Mouse (Mus musculus): Measurements from ENCODE around the gene 2310007B03Rik.
A peak's percentile ranks its signal among the peaks of the same experiment; 100 is the strongest.

2310007B03Rik gene

DNA sequence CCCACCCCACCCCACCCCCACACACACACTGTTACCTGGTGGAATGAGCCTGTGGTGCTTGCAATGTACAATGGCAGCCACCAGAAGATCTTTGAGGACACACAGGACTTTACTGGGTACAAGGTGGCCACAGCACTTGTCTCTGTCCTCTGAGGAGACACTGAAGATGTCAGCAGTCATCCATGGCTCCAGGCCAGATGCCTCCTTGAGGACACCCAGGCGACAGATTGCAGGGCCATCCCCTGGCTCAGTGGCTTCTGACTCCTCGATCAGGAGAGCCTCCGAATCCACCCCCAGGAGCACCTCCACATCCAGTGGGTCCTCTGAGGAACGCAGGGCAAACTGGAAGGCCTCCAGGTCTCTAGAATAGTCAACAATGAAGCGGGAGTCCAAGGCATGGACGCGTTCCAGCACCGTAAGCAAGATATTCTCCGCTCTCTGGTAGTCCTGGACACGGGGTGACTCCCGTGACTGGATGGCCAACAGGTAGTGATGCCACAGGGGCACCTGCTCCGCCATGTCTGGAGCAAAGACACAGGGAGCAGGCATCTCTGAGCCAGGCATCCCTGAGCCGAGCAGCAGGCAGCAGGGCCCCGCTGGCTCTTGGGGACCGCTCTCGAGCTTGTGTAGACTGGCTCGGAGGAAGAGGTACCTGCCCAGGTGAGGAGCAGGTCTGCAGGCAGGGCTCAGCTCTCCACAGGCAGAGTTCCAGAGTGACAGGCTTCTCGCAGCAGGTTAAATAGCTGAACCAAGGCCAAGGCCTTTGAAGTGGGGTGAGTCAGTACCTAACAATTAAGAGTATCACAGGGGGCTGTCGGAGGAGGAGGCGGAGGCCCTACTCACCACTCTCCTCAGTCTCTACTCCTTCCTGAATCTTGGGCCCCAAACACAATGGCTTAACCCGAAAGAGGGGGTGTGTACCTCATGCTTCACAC lies 915 bp downstream of the 2310007B03Rik start:
- DNase-seq, result peak; percentile 11

- peak; percentile 17 for DNase-seq
Observed at GRCm38 (mm10) chr1:93158916-93159315, 1.8 kb downstream of the 2310007B03Rik start.

DNA sequence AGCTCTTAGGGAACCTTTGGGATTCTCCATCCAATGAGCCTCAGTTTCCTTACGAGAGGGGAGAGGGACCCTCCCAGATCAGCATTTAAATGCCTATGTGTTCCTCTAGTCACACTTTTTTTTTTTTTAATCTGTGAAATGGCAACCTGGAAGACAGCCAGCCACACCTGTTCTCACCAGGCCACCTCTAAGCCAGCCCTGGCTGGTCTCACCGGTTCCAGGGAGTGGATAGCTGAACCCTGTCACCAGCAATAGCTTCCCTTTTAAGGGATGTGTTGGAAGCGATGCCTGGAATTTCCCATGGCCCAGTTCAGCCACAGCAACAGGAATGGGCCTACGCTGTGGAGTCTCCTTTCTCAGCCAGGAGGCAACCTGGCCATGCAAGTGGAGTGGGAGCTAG lies 3.2 kb downstream of the 2310007B03Rik start:
- peak; percentile 59 for DNase-seq

GRCm38 (mm10) chr1:93150907-93151661 lies 9.7 kb downstream of the 2310007B03Rik start:
- DNase-seq, result no peak

GRCm38 (mm10) chr1:93144176-93144575 lies 16.6 kb downstream of the 2310007B03Rik start:
- DNase-seq, result no peak

DNA sequence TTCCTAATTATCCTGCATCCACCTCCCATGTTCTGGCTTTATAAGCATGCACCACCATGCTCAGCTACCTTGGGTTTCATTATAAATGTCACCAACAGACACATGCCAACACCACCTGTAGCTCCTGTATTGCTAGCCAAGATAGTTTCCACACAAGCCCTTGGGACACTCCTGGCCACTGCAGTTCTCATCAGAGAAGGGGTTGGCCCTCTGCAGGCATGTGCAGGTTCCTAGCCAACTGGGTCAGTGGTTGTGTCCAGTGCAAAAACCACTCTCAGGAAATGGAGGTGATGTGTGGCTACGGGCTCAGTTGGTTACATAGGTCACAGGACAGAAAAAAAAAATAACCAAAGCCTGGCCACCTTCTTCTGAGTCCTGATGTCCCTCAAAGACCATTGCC lies 17.9 kb downstream of the 2310007B03Rik start:
- DNase-seq, result no peak

- no peak for DNase-seq
Observed at GRCm38 (mm10) chr1:93139713-93140112, 21.0 kb downstream of the 2310007B03Rik start.

GRCm38 (mm10) chr1:93138534-93138933 lies 22.2 kb downstream of the 2310007B03Rik start:
- peak; percentile 82 for DNase-seq

GRCm38 (mm10) chr1:93135036-93135526 lies 25.7 kb downstream of the 2310007B03Rik start, which contains the start of gene Agxt:
TSS of gene Agxt (plus strand) at chr1:93135240.
- DNase-seq, result no peak

GRCm38 (mm10) chr1:93132676-93133075 lies 28.1 kb downstream of the 2310007B03Rik start:
- DNase-seq, result no peak

GRCm38 (mm10) chr1:93130242-93130983 lies 30.3 kb downstream of the 2310007B03Rik start:
- peak; percentile 30 for DNase-seq

DNA sequence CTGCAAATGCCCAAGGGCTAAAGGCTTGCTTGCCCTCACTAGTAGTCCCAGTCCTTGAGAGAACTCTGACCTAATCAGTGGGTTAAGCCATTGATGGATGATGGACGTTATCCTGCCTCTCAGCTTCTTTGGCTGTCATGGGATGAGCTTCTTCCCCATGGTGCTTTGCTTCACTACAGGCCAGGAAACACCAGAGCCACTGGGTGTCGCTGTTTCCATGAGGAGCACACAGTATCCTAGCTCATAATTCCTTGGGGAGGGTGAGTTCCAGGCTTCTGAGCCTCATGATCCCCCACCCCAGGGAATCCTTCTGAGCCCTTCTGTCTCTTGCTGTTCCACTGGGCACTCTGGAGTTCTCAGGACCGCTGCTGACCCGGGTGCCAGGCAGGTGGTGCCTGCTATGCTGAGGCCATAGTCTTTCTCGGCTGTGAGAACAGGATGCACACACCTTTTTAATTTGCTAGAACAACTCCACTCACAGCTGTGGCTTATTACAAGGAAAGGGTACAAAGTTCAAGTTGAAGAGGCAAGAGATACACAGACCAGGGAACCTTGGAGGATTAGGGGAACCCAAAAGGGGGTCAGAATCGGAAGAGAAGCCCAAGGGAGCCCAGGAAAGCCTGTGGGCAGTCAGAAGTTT lies 31.9 kb downstream of the 2310007B03Rik start:
- peak; percentile 63 for DNase-seq

DNA sequence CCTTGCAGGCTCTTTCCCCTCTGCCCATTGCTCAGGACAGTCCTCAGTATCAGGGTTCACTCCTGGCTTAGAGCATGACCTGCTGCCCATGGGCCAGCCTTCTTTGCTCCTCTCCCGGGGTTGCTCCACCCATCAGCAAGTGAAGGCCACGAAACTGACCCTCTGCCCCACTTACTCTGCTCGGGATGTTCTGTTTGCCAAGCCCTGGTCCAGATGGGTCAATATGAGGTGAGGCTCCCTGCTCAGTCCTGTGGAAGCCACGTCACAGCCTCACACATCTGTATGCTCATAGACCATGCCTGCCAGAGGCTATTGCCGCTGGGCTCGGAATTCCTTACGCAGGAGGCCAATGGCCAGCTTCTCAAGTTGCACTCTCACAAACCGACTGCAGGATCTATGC lies 32.5 kb downstream of the 2310007B03Rik start:
- DNase-seq, result no peak

GRCm38 (mm10) chr1:93125256-93125655 lies 35.5 kb downstream of the 2310007B03Rik start:
- peak; percentile 17 for DNase-seq

DNA sequence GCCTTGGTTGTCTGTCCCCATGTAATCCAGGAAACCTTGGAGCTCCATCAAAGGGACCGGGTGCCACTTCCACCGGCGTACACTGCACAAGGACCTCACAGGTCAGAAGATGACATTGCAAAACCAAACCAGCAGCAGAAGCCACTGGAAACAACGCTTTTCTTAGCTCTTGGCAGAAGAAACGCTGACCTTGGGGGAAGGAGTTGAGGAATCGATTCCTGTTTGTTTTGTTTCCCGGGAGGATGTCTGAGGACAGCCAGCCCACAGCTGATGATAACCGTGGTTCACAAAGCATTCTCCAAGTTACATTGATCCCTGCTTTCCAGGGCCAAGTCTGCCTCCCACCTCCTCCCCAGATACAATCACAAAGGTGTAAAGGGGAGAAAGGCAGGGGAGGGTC lies 36.7 kb downstream of the 2310007B03Rik start:
- no peak for DNase-seq

DNA sequence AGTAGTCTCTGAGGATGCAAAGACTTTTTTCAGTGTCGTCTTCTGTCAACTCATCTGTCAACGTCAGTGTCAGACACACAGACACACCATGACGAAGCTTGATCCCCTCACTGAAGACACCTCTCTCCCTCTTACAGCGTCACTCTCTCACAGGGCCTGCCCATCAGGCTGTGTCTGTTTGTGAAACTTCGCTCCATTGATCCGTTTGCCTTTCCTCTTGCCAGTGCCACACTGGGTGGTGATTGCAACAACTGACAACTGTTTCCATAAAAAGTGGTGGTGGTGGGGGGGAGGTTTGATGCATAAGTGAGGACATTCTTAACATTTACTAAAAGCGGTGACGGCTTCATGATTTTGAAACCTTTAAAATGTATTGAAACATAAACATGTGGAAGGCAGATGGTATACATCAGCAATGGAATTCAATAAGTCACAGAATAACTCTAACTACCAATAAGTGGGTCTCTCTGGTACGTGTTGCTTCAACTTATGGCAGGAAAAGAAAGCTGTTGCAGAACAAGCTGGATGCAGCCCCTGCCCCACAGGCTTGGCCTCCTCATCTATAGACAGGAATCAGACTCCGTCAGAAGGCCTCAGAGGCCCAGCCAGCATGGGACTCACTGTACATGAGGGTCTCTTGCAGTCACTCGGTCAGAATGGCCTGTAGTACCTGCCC lies 37.4 kb downstream of the 2310007B03Rik start:
- DNase-seq, result no peak

DNA sequence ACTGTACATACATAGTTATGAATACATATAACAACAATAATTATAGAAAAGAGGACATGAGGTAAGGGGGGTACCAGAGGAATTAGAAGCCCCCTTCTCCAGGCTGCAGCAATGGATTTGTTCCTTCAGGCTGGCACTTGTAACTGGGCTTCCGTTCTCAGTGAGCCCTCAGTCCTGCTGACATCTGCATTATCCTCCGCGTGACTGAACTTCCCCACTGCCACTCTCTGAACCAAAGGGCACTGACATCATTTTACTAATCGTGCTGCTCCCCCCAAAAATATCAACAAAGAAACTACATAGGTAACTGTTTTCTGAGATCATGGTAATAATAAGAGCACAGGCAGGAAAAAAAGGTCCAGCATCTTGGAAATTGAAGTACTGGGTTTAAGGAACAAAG lies 41.9 kb downstream of the 2310007B03Rik start:
- no peak for DNase-seq

- no peak for DNase-seq
Observed at GRCm38 (mm10) chr1:93115471-93115870, 45.3 kb downstream of the 2310007B03Rik start.

GRCm38 (mm10) chr1:93114713-93115463 lies 45.9 kb downstream of the 2310007B03Rik start:
- DNase-seq, result peak; percentile 76

GRCm38 (mm10) chr1:93102700-93103099 lies 58.0 kb downstream of the 2310007B03Rik start:
- DNase-seq, result no peak

DNA sequence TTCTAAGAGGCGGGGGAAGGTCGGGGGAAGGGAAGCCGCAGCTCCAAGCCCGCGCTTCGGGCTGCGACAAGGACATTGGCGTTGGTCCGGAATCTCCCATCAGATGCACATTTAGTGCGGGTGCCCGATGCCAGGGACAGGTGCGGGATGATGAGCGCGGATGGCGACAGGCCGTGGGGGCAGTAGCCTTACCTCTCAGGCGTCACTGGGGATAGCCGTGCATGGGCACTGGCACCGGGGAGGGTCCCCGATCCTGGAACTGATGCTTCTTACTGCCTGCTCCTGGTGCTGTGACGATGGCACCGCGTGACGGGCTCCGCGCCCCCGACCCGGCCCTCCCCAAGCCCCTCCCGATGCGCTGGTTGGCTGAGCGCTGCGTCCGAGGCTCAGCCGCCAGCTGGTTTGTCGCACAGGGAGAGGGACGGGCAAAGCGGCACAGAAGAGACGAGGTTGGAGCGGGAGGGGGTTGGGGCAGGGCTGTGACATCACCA lies 59.1 kb downstream of the 2310007B03Rik start, which contains the start of gene Kif1a:
TSS of gene Kif1a (minus strand) at position 381 of the 491 bp plus-strand sequence.
- DNase-seq, result peak; percentile 32

All from kidney, postnatal 14 days (tissue).